Mouse (Mus musculus) small intestine, adult 2 months (tissue): ENCODE results near the gene Cyp27a1.

Experiments used
- CTCF ChIP-seq: fragments of 200-500 bp; IDR thresholded peaks from 2 replicates; pipeline ENCODE4 v1.5.1; 2012; ENCODE audit warnings: low read depth, mild to moderate bottlenecking, control low read depth, inconsistent platforms, low read length, moderate library complexity, mixed read lengths; ENCODE audit not compliant: insufficient replicate concordance, insufficient read length; ENCODE audit errors: extremely low read depth
- POLR2A ChIP-seq: fragments of 200-500 bp; IDR thresholded peaks from 2 replicates; pipeline ENCODE4 v1.6.1; 2012; ENCODE audit warnings: low read depth, mild to moderate bottlenecking, control low read depth, inconsistent platforms, low read length, moderate library complexity

GRCm38 (mm10) chr1:74763081-74763480 is 49.7 kb downstream of the Cyp27a1 start:
- TF ChIP-seq POLR2A (no peak), CTCF (peak; percentile 39; the same call in 1 of the 2 replicates)
